Comparison of ENCODE assay signal across 8 mouse cellular contexts in genomic region chr7:132810879-132811278, GRCm38 (mm10). TPM values are rescaled to one million over a fixed set of nuclear protein-coding genes. Genes with fewer than 3 reads are reported as not detected.
DNase-seq lines count a peak whose midpoint lies in the region; ATAC-seq and TF ChIP-seq lines count a peak whose summit lies in the region.

No protein-coding gene starts in this region.

- H3K9ac ChIP-seq in heart, embryonic 12.5 days = no peak overlapping the region
- no peak overlapping the region for H3K9ac ChIP-seq in kidney, postnatal 0 days (ENCODE audit: low read depth, low read length)
- peak overlapping the region; percentile 79; the same call in 1 of the 2 replicates for H3K9ac ChIP-seq in liver, embryonic 12.5 days

- 0 out of 2 replicates have a peak overlapping the region, but pooled peaks have one; percentile 78 for H3K4me2 ChIP-seq in heart, embryonic 12.5 days
- H3K4me2 ChIP-seq in kidney, postnatal 0 days (ENCODE audit: low read length) = peak overlapping the region; percentile 92
- H3K4me2 ChIP-seq in liver, embryonic 12.5 days = peak overlapping the region; percentile 98

- peak; percentile 16; the same call in 1 of the 2 replicates for ATAC-seq in heart, embryonic 12.5 days (ENCODE audit: insufficient number of reproducible peaks, low FRiP score)
- ATAC-seq in kidney, postnatal 0 days (replicated peaks; ENCODE audit: low FRiP score, low read depth) = peak; percentile 17; the same call in 1 of the 2 replicates
- ATAC-seq in liver, embryonic 12.5 days = peak; percentile 72

- TF ChIP-seq POLR2A in embryonic fibroblast, embryonic 13.5 days (IDR thresholded peaks at IDR 0.05; ENCODE audit: low read depth, low read length) = no peak

- no peak overlapping the region for H3K27ac ChIP-seq in embryonic fibroblast, embryonic 13.5 days (ENCODE audit: insufficient read depth, low read length)
- H3K27ac ChIP-seq in heart, embryonic 12.5 days (ENCODE audit: poor library complexity, severe bottlenecking) = no peak overlapping the region
- H3K27ac ChIP-seq in kidney, postnatal 0 days = 0 out of 2 replicates have a peak overlapping the region, but pooled peaks have one; percentile 82
- peak overlapping the region; percentile 83 for H3K27ac ChIP-seq in liver, embryonic 12.5 days

- DNase-seq in CD4-positive helper T cell, adult 2 months (ENCODE audit: low read depth, low spot score) = peak; percentile 89
- peak; percentile 96 for DNase-seq in brain, adult 2 months (ENCODE audit: low read depth, low spot score)
- DNase-seq in kidney, postnatal 0 days (ENCODE audit: low spot score) = peak; percentile 94
- peak; percentile 95 for DNase-seq in naive thymus-derived CD4-positive, alpha-beta T cell, adult 2 months (ENCODE audit: low read depth)
- DNase-seq in splenic B cell, adult 2 months (ENCODE audit: low read depth, low spot score) = peak; percentile 90

- H3K9me3 ChIP-seq in heart, embryonic 12.5 days (replicated peaks) = no peaks in the 10 kb centered on the region
- H3K9me3 ChIP-seq in kidney, postnatal 0 days (replicated peaks; ENCODE audit: low read length) = no peaks in the 10 kb centered on the region
- H3K9me3 ChIP-seq in liver, embryonic 12.5 days (replicated peaks) = no peaks in the 10 kb centered on the region

- TF ChIP-seq CTCF in embryonic fibroblast, embryonic 13.5 days (IDR thresholded peaks at IDR 0.05; ENCODE audit: borderline replicate concordance, insufficient read depth, low read length) = peak; percentile 68
- TF ChIP-seq CTCF in kidney, postnatal 0 days (IDR thresholded peaks at IDR 0.05; ENCODE audit: low read depth) = peak; percentile 95

- H3K27me3 ChIP-seq in heart, embryonic 12.5 days (replicated peaks) = no peaks in the 10 kb centered on the region
- no peaks in the 10 kb centered on the region for H3K27me3 ChIP-seq in kidney, postnatal 0 days (ENCODE audit: insufficient read depth, low read length)
- H3K27me3 ChIP-seq in liver, embryonic 12.5 days (replicated peaks) = peaks cover 10% of the 10 kb centered on the region
- no peaks in the 10 kb centered on the region for H3K27me3 ChIP-seq in splenic B cell, adult 2 months (ENCODE audit: control insufficient read depth, insufficient read depth, low read length, poor library complexity, severe bottlenecking)

- H3K4me1 ChIP-seq in embryonic fibroblast, embryonic 13.5 days (ENCODE audit: control insufficient read depth, insufficient read depth, low read length) = peaks cover 3% of the 10 kb centered on the region; the same call in 1 of the 2 replicates
- peaks cover 64% of the 10 kb centered on the region for H3K4me1 ChIP-seq in heart, embryonic 12.5 days (replicated peaks)
- H3K4me1 ChIP-seq in kidney, postnatal 0 days (replicated peaks; ENCODE audit: insufficient read depth, low read length) = peaks cover 52% of the 10 kb centered on the region
- H3K4me1 ChIP-seq in liver, embryonic 12.5 days = peaks cover 82% of the 10 kb centered on the region

- WGBS in heart, embryonic 12.5 days = 82% methylated on average over 1 of the region's 1 CpGs
- 70% methylated on average over 1 of the region's 1 CpGs for WGBS in kidney, postnatal 0 days
- WGBS in liver, embryonic 12.5 days (ENCODE audit: insufficient replicate concordance) = 92% methylated on average over 1 of the region's 1 CpGs

- H3K4me3 ChIP-seq in embryonic fibroblast, embryonic 13.5 days (ENCODE audit: insufficient read depth, low read length) = no peak overlapping the region
- H3K4me3 ChIP-seq in heart, embryonic 12.5 days = no peak overlapping the region
- H3K4me3 ChIP-seq in kidney, postnatal 0 days (replicated peaks; ENCODE audit: low read depth, low read length) = no peak overlapping the region; the same call in 1 of the 2 replicates
- H3K4me3 ChIP-seq in liver, embryonic 12.5 days = peak overlapping the region; percentile 70

- no peaks in the 10 kb centered on the region for H3K36me3 ChIP-seq in heart, embryonic 12.5 days
- no peaks in the 10 kb centered on the region for H3K36me3 ChIP-seq in kidney, postnatal 0 days (ENCODE audit: insufficient read depth, low read length)
- no peaks in the 10 kb centered on the region for H3K36me3 ChIP-seq in liver, embryonic 12.5 days
- no peaks in the 10 kb centered on the region for H3K36me3 ChIP-seq in splenic B cell, adult 2 months (ENCODE audit: control insufficient read depth, insufficient read depth, low read length, poor library complexity, severe bottlenecking)

RNA-seq across cellular contexts. Expression of gene Fam53b, which starts 2.8 kb away (rescaled TPM):
- polyA plus RNA-seq in embryonic fibroblast, embryonic 13.5 days (2011; ENCODE audit: insufficient read length, low read depth, missing spikeins) = 10.3 and 12.5 TPM in 2 replicates
- polyA plus RNA-seq in heart, embryonic 12.5 days (2016; fragmentation: Nextera tagmentation; extraction: Ambion mirVana) = 15.3 and 17.0 TPM in 2 replicates
- polyA plus RNA-seq in kidney, postnatal 0 days (2015; fragmentation: Nextera tagmentation; extraction: Ambion mirVana) = 17.1 and 17.5 TPM in 2 replicates
- 27.2 and 28.8 TPM in 2 replicates for polyA plus RNA-seq in liver, embryonic 12.5 days (2016; fragmentation: Nextera tagmentation; extraction: Ambion mirVana)

RNA-seq across cellular contexts. Expression of gene Eef1akmt2, which starts 41.6 kb away (rescaled TPM):
- polyA plus RNA-seq in embryonic fibroblast, embryonic 13.5 days (2011; ENCODE audit: insufficient read length, low read depth, missing spikeins) = 34.4 and 38.1 TPM in 2 replicates
- polyA plus RNA-seq in heart, embryonic 12.5 days (2016; fragmentation: Nextera tagmentation; extraction: Ambion mirVana) = 37.9 and 45.9 TPM in 2 replicates
- 74.0 and 76.6 TPM in 2 replicates for polyA plus RNA-seq in kidney, postnatal 0 days (2015; fragmentation: Nextera tagmentation; extraction: Ambion mirVana)
- polyA plus RNA-seq in liver, embryonic 12.5 days (2016; fragmentation: Nextera tagmentation; extraction: Ambion mirVana) = 29.6 and 31.4 TPM in 2 replicates

RNA-seq across cellular contexts. Expression of gene Abraxas2, which starts 48.1 kb away (rescaled TPM):
- 50.1 and 51.8 TPM in 2 replicates for polyA plus RNA-seq in embryonic fibroblast, embryonic 13.5 days (2011; ENCODE audit: insufficient read length, low read depth, missing spikeins)
- 26.6 and 27.8 TPM in 2 replicates for polyA plus RNA-seq in heart, embryonic 12.5 days (2016; fragmentation: Nextera tagmentation; extraction: Ambion mirVana)
- polyA plus RNA-seq in kidney, postnatal 0 days (2015; fragmentation: Nextera tagmentation; extraction: Ambion mirVana) = 31.1 and 35.5 TPM in 2 replicates
- 17.7 and 18.1 TPM in 2 replicates for polyA plus RNA-seq in liver, embryonic 12.5 days (2016; fragmentation: Nextera tagmentation; extraction: Ambion mirVana)

Comparison
In these comparisons a context has a peak if more than half of its experiments do, and no peak if none do; other contexts are left out.
1. H3K27ac ChIP-seq: peak in kidney, postnatal 0 days (single experiment) and liver, embryonic 12.5 days (single experiment); none in embryonic fibroblast, embryonic 13.5 days (single experiment) and heart, embryonic 12.5 days (single experiment).
2. ATAC-seq: peak in every context shown above with its lines; median percentile 72 in liver, embryonic 12.5 days; 17 in kidney, postnatal 0 days; 16 in heart, embryonic 12.5 days.
3. Peak in every context shown above with its lines, with median percentiles within 50 percentile points of each other: DNase-seq and H3K4me2 ChIP-seq.